ENCODE assay signal across 19 mouse cellular contexts in genomic region chr5:63219467-63219866, GRCm38 (mm10).
"Had no signal": no experiment of that assay in that cellular context is flagged by ENCODE, and none has a peak within 500 bp of the region (broad histone marks: within the 10 kb centered on the region; RNA-seq: fewer than 3 reads in every experiment).

No protein-coding gene starts in this region.

- H3K4me2 ChIP-seq: liver, embryonic 12.5 days; lung, embryonic 14.5 days; neural tube, embryonic 13.5 days; neural tube, embryonic 15.5 days; stomach, embryonic 15.5 days had no signal

- H3K36me3 ChIP-seq: liver, embryonic 12.5 days; midbrain, embryonic 10.5 days; neural tube, embryonic 13.5 days; neural tube, embryonic 15.5 days; stomach, embryonic 15.5 days had no signal

- H3K4me1 ChIP-seq: liver, embryonic 12.5 days; midbrain, embryonic 10.5 days; neural tube, embryonic 13.5 days; neural tube, embryonic 15.5 days; stomach, embryonic 15.5 days had no signal

- H3K27ac ChIP-seq: liver, embryonic 12.5 days; liver, embryonic 14.5 days; midbrain, embryonic 10.5 days; neural tube, embryonic 13.5 days; neural tube, embryonic 15.5 days; stomach, embryonic 15.5 days; stomach, postnatal 0 days had no signal

- H3K9me3 ChIP-seq: liver, embryonic 12.5 days; midbrain, embryonic 10.5 days; neural tube, embryonic 13.5 days; neural tube, embryonic 15.5 days; stomach, embryonic 15.5 days had no signal

- H3K27me3 ChIP-seq: liver, embryonic 12.5 days; neural tube, embryonic 13.5 days; neural tube, embryonic 15.5 days; stomach, embryonic 15.5 days had no signal

- H3K9ac ChIP-seq: liver, embryonic 12.5 days; liver, embryonic 14.5 days; lung, embryonic 14.5 days; neural tube, embryonic 13.5 days; neural tube, embryonic 15.5 days; stomach, embryonic 15.5 days had no signal

- ATAC-seq: liver, embryonic 12.5 days; midbrain, embryonic 16.5 days had no signal

- H3K4me3 ChIP-seq: liver, embryonic 12.5 days; midbrain, embryonic 10.5 days; myocyte; neural tube, embryonic 13.5 days; neural tube, embryonic 15.5 days; stomach, embryonic 15.5 days had no signal

- DNase-seq: lung, adult 18-20 months; lung, embryonic 14.5 days; lung, postnatal 10 days; lung, postnatal 4 days; midbrain, embryonic 14.5 days; right cerebral cortex, adult 18-20 months; right cerebral cortex, postnatal 14 days; thymus, adult 2 months; thymus, postnatal 25 days; thymus, postnatal 4 days had no signal
